Mouse (Mus musculus): ENCODE results near the gene Tent2.
"Not testable (repeated sequence)": the region's sequence is repeated elsewhere in the genome, so short reads cannot be mapped to it uniquely, and the experiment has no call there.

Gene Tent2

DNA sequence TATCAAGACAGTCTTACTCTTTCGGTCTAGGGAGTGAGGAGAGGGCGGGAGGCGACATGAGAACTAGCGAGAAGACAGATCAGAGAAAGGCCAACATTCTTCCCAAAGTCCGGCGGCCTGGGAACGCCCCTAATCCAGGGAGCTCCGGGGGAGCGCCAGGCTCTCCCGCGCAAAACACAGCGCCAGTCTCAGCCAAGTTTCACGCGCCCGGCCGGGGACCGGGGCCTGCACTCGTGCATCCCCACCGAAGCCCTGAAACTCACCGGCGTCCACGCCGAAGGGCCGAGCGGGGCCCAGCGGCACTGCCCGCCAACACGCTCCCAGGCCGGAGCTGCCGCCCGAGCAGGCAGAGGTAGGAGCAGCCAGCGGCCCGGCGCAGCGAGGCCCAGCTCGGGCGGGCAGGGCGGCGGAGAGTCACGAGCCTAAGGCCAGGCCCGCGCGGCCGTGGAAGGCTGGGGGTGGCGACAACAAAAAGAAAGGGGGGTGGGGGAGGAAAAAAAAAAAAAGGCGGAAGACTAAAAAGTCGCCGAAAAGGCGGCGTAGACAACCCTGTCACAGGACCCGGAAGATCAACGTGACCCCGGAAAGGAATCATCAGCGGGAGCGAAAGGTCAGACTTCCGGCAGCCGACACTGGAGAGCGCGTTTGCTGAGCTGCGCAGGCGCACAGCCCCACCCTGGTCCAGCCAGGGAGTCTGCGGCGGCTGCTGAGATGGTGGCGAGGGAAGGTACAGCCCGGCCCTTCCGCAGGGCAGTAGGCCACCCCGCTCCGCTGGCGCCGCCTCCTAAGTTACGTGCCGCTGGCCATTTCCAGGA is at the start of gene Tent2:
TSS of gene Tent2 (minus strand) at position 555 of the 815 bp plus-strand sequence.
- DNase-seq (ENCODE audit: low spot score in 2 of 2) = peak; percentile 88 to 91

DNA sequence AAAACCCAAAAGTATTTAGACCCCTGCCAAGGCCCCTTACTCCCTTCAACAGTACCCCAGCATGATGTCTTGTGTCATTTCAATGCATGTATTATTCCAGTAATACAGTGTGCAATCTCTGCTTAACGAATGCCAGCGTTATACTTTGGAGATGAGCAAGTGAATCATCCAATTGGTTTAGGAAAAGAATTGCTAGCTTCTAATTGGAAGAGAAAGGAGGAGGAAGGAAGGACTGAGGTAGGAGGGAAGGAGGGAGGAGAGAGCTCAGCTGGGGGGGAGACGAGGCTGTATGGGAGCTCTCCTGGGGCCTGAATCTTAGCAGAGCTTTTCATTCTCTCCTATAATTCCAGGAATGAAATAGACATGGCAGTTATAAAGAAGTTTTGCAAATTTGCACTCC is 49.0 kb upstream of the Tent2 start:
- DNase-seq (ENCODE audit: low spot score in 2 of 2) = no peak

DNA sequence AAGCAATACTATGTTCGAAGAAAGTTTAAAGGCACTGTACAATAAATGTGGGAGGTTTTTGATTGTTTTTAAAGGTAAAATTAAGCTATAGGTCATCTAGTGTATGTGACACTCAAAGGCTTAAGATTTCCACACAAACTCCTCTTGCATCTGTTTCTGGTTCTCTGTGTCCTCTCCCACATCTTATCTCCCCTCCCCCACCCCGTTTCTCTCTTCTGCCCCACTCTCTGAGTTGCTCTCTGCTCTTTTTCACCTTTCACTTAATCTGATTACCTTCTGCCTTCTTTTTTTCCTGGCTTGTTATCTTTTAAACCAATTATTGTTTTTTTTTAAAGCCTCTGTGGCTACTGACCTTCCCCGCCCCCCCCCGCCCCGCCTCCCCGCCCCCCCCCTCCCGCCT is 47.4 kb upstream of the Tent2 start:
- DNase-seq (ENCODE audit: low spot score in 2 of 2) = no peak

DNA sequence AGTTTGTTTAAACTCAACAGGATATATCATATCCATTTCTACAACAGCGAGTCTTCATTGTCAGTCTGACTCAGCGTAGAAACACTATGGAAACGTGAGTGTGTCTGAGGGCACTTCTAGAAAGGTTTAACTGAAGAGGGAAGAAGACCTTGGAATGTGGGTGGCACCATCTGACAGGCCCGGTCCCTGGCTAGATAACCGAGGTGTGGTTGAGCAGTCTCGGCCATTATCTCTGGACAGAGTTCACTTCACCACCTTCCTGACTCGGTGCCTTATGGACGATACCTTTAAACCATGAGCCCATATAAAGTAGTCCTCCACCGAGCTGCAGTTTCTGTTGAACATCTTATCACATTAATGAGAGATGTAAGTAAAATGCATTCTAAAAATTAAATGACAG is 46.9 kb upstream of the Tent2 start:
- no peak for DNase-seq (ENCODE audit: low spot score in 2 of 2)

DNA sequence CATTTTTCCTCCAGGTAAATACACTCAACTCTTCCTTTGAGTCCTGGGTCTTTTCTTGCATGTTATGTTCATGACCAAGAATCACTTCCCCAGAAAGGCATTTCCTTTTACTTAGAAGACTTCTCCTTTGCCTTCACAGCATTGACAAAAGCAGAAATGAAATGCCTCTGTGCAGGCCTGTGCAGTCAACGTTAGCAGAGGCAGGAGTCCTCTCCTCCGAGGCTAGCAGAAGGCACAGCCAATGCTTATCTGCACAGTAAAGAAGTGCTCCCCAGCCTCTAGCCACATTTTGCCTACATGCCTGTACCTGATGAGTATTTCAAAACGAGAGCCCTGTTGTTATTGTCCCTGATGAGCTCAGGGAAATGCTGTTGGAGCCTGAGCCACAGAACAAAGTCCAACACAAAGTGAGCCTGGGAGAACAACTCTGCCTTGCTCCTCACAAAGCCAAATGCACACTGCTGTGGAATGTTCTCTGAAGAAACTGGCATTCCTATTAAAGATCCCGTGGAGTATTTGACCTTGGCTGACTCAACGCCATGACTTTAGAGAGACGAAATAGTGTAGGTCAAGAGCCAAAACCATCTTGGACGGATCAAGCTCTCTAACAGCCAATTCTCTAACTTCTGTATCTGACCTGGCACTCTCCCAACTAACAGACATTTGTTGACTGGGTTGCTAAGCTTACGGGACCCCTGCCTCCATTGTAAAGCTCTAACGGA is 45.7 kb upstream of the Tent2 start:
- no peak for DNase-seq (ENCODE audit: low spot score in 2 of 2)

DNA sequence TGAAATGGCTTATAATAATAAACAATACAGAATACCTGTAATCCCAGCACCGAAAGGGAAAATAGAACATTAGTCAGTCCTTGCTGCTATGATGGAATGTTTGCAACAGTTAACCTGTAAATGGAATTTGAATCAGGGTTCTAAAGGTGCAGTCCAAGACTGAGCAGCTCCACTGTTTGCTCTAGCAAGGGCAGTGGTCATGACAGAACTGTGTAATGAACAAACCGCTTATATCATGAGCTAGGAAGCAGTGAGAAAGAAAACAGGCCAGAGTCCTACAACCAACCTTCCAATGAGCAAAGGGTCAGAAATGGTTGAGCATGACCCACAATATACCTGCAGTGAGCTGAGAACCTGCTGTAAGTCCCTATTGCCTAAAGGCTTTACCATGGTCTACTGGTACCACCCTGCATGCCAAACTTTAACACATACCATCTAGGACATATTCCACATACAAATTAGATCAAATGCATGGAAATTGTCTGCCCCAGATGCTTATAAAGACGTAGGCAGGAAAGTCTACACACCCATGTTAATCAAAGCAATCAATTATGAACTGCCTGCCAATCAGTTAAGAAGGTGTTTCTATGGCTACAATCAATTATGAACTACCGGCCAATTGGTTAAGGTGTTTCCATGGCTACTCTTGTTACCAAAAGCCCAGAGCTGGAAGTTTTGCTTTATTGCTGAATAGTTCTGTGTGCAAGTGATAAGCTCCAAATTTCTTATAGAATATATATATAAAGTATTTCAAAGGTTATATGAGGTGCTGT is 42.3 kb upstream of the Tent2 start:
- DNase-seq (ENCODE audit: low spot score in 2 of 2) = no peak

DNA sequence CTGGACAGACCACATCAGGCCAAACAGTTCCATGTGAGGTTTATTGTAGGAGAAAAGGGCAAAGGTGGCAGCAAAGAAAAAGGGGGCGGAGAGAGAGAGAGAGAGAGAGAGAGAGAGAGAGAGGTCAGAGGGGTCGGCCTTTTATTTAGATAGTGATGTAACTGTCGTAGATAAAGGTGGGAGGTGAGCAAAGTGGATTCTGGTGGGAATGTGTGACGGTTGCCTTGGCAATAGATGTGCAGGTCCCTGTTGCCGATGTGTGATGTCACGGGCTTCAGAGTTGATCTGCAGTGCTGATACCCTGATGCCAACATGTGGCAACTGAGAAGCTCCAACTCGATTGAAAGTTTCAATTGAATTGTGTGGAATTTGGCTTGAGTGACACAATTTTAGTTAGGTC is 40.1 kb upstream of the Tent2 start:
- DNase-seq (ENCODE audit: low spot score in 2 of 2) = no peak

DNA sequence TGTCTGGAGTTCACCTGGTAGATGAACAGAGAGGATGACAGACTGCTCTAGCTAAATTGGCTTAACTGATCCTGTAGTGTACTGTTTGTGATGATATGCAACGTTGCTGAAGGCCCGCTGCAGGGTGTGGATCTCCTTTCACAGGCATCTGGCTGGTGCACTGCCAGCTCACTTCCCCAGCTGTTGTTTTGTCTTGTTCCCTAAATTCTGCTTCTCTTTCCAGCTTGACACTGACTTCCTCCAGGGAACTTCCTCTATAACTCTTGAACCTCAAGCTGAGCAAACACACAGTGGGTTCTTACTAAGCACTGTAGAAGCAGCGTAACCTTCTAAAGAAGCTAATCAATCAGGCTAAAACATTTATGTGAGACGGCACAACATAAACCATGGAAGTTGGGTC is 38.8 kb upstream of the Tent2 start:
- no peak for DNase-seq (ENCODE audit: low spot score in 2 of 2)

DNA sequence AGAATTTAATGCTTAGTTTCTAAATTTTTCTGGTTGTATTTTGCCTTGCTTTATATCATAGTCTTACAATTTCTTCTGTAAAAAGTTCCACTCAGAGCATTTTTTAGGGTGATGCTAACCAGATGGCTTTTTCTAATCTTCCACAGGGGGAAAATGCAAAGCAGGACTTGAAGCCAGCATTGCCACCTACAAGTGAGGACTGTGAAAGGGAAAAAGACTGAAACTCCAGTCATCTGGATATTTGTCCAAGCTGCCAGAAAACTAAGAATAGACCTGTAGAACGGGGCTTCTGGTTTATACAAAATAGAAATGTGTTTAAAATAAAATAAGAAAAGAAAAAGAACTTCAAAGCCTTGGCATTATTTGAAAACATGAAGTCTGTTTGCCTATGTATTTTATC is 19.6 kb upstream of the Tent2 start:
- no peak for DNase-seq (ENCODE audit: low spot score in 2 of 2)

DNA sequence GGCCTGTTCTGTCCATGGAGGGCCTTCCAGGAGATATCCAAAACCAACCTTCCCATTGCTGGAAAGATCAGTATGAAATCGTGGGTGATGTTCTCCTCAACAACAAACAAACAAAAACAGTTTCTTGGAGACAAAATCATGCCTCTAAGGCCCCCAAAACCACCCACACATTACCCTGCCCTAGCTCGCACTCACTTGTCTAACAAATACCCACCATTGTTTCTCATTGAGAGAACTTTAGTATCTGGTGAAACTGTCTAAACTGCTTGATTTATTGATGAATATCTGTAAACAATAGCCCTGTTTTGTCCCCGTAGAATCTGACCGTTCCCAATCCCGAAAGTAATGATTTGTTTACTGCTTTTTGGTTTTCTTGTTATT is 451 bp upstream of the Tent2 start:
- DNase-seq (ENCODE audit: low spot score in 2 of 2) = no peak

DNA sequence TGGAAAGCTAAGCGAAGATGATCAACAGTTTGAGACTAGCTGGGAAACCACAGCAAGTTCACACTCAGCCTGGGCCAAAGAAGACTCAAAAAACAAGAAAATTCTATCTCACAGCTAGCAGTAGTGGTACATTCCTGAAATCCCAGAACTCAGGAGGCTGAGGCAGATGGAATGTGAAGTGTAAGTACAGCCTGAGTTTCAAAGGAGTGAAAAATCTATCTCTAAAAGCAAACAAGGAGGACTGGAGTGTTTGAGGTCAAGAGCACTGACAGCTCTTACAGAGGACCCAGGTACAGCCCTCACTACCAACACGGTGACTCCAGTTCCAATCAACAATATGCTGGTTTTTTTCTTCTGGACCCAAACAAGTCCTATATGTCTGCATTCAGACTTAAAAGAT is 2.8 kb downstream of the Tent2 start:
- DNase-seq (ENCODE audit: low spot score in 2 of 2) = no peak

DNA sequence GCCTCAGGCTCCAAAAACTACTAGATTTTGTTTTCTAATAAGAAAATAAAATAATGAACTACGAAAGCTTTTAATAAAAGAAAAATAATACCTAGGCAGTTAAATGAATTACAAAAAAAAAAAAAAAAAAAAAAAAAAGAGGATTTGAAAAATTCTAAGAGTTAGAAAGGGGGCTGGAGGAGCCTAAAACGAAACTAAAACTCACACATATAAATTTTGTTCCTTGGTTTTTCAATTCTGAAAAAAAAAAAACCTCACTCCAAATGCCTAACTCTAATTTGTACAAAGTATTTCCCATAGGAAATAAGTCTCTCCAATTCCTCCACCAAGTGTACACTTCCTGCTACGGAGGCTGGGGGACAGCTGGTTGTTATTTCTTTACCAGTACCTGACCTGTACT is 3.4 kb downstream of the Tent2 start:
- no peak for DNase-seq (ENCODE audit: low spot score in 2 of 2)

DNA sequence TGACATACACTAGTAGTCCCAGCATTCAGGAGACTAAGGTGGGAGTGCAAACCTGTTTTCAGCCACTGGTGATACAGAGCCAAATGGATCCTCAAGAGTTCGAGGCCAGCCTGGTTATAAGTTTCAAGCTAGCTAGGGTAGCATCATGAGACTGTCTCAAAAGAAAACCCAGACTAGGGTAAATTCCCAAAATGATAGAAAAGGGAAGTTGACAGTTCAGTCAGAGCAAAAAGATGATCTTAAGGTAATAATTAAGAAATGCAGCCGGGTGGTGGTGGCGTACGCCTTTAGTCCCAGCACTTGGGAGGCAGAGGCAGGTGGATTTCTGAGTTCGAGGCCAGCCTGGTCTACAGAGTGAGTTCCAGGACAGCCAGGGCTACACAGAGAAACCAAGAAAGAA is 4.4 kb downstream of the Tent2 start:
- not testable (repeated sequence) for DNase-seq (ENCODE audit: low spot score in 2 of 2)

DNA sequence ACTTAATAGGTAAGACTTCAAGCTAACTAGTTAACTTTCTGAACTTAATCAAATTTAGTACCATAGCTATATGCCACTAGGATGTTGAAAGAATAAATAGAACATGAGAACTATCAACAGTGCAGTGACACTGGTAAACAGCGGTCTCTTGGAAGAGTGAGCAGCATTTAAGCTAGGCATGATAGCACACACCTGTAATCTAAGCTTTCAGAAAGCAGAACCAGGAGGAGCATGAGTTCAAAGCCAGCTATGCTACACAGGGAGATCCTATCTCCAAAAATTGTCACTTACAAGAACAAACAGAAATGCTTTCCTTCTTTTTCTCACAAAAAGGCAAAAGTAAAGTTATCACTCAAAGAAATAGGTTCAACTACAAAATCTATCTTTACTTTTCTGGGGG is 11.8 kb downstream of the Tent2 start:
- no peak for DNase-seq (ENCODE audit: low spot score in 2 of 2)

DNA sequence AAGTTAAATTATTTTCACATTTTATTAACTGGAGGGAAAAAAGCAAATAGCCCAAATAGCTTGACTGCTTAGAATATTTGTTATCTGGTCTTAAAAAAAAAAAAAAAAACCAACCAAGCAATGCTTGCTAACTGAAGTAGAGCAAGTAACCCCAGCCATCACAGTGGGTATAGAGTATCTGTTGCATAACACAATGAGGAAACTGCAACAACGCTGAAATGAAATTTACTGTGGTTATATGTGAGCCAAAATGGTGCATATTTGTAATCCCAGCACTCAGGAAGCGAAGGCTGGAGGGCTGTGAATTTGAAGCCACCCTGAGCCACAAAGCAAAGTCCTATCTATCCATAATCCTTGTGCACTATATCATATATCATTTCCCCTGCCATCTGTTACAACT is 12.7 kb downstream of the Tent2 start:
- no peak for DNase-seq (ENCODE audit: low spot score in 2 of 2)

DNA sequence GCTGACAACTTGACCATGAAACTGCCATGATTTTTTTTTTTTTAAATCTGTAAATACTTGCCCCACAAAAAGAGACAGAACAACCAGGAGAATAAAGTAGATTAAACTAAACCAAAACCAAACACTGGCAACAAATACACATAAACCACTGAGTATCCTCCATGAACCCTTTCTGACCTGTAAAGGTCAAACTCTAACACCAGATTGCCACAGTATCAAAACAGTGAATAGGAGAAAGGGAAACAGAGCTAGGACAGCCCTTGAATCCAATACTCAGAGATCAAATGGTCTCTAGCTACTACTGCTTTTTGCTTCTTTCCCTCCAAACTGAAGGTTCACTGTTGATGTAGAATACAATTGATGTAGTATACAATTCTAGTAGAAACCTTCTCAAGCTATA is 14.6 kb downstream of the Tent2 start:
- DNase-seq (ENCODE audit: low spot score in 2 of 2) = no peak

DNA sequence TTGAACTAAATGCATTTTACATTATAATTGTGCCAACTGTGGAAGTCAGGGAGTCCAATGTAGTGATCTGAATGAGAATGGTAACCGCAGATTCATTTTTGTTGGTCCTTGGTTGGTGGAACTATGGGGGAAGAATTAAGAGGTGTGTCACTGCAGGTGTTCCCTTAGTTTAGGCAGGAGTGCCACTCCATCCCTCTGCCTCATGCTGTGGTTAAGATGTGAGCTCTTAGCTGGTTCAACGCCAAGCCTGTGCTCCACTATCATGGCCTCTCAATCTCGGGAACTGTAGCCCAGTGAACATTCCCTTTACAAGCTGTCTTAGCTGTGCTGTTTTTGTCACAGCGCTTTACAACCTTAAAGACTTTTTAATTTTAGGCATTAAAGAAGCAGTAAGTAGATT is 28.9 kb downstream of the Tent2 start:
- DNase-seq (ENCODE audit: low spot score in 2 of 2) = no peak

DNA sequence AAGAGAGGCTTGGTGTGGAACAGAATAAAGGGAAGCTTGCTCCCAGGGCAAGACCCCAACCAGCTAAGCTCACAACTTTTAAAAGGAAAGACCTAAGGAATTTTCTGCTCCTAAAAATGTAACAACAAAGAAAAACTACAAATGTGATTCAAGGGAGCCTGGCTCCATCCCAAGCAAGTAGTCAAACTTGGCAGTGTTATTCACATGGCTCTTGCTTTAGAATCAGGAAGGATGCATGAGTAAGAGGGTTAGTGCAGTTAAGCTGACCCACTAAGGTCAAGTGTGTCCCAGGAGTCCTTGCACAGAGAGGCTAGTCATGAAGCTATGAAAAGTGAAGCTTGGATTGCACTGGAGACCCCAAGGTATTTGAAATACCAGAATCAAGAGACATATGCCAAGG is 29.7 kb downstream of the Tent2 start:
- DNase-seq (ENCODE audit: low spot score in 2 of 2) = no peak

DNA sequence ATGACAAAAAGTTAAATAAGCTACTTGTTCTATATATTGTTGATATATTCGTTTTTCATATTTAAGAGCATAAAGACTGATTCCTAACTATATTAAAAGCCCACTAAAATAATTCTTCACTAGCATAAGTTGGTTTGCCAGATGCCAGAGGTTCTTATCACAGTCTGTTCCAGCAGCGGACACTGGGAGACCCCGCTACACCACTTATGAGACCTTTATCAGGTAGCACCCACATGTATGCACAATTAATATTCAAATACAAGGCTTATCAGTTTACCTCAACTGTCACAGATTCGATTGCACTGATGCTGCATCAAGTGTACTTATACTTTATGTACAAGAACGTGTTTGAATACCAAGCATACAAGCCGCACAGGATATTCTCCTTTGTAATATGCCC is 33.9 kb downstream of the Tent2 start:
- DNase-seq (ENCODE audit: low spot score in 2 of 2) = no peak

DNA sequence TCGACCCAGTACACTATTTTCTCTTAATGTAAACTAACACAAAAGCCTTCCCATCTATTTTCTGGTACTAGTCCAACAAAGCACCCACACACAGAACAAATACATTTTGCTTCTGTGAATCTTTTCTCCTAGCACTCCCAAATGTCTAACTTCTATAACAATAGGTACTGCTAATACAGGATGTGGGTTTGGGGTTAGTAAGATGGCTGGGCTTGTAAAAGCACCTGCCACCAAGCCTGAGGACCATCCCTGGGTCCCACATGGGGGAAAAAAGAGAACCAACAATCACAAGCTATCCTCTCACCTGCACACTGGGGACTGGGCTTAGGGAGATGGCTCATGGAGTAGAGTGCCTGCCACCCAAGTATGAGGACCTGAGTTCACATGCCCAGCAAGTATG is 38.9 kb downstream of the Tent2 start:
- no peak for DNase-seq (ENCODE audit: low spot score in 2 of 2)

DNA sequence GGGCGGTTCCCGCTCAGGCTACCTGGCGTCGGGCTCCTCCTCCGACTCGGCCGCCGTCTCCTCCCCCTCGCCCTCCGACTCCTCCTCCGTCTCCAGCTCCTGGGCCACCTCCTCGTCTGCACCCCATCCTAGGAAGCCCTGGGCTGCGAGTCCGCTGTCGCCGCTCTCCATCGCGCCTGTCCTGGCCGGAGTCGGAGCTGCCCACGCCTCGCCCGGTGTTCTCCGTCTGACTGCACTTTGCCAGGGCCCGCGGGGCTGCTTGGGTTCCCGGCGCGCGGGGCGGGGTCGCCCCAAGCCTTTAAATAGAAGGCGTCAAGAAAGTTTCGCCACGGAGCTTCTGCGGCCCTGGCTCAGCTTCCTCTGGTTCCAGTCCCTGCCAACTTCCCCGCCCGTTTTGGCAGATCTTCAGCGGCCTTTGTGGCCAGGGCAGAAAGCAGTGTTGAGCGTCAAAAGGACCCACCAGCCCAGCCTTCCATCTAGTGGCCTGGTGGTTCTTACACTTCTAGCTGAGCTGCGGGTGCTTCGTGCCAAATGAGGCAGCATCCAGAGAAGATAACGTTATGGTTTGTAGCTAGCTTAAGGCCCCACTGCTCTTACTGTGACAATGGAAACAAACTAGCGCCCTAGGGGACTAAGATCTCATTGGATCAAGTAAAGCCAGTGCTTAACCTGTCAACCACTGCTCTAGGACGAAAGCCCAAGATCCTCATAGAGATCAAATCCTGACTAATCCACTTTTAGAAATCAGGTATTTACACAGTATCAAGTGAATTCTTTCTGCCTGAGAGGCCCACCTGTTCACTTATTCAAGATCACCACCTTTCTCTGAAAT is 47.6 kb downstream of the Tent2 start, which contains the start of gene Cmya5:
TSS of gene Cmya5 (minus strand) at position 389 of the 832 bp plus-strand sequence.
- peak; percentile 20 to 22 for DNase-seq (ENCODE audit: low spot score in 2 of 2)

DNA sequence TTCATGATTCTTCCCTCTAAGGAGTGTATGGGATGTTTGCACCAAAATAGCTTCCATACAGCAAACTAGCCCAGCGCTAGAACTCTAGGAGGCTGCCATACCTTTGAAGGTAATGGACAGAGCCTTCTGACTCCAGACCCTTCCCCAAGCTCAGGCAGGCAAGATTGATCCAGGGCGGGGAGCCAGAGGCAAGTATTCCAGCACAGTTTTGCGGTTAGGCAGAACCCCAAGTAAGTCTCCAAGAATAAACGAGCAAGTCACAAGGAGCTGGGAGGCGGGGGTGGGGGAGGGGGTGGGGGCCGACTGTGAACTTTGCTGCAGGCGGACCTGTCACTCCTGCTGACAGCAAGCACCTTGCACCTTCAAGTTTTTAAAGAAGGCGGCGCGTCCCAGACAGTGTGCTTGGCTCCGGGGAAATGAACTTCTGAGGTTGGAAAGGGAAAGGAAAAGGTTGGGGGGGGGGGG is 48.3 kb downstream of the Tent2 start:
- DNase-seq (ENCODE audit: low spot score in 2 of 2) = no peak

Measured in thymus, postnatal 10 days (tissue).